Mouse (Mus musculus) testis, adult 2 months (tissue): Measurements from ENCODE around the gene Rab3c. TPM values are rescaled to one million over a fixed set of nuclear protein-coding genes. Genes with fewer than 3 reads are reported as not detected.

Source experiments
- H3K27ac ChIP-seq: fragments of 200-500 bp; 2 replicates; pipeline ENCODE4 v1.5.1; 2012; ENCODE audit warnings: low read depth, low read length; ENCODE audit not compliant: control insufficient read depth, insufficient read depth
- H3K27me3 ChIP-seq: fragments of 200-500 bp; 2 replicates; pipeline ENCODE4 v1.6.1; 2012; ENCODE audit warnings: mild to moderate bottlenecking, low read length, moderate library complexity; ENCODE audit not compliant: control insufficient read depth, insufficient read depth
- H3K36me3 ChIP-seq: fragments of 200-500 bp; 2 replicates; pipeline ENCODE4 v1.6.1; 2012; ENCODE audit warnings: mild to moderate bottlenecking, low read length; ENCODE audit not compliant: control insufficient read depth, insufficient read depth
- H3K4me1 ChIP-seq: fragments of 200-500 bp; 2 replicates; pipeline ENCODE4 v1.6.1; 2012; ENCODE audit warnings: low read length; ENCODE audit not compliant: control insufficient read depth, insufficient read depth
- H3K4me3 ChIP-seq: fragments of 200-500 bp; 2 replicates; pipeline ENCODE4 v1.5.1; 2012; ENCODE audit warnings: low read depth, mild to moderate bottlenecking, low read length, moderate library complexity, mixed read lengths; ENCODE audit not compliant: control insufficient read depth
- CTCF ChIP-seq: fragments of 200-500 bp; IDR thresholded peaks from 2 replicates; pipeline ENCODE4 v1.5.1; 2012; ENCODE audit warnings: low read depth, mild to moderate bottlenecking, inconsistent platforms, low read length, moderate library complexity; ENCODE audit not compliant: control insufficient read depth, insufficient read depth, insufficient replicate concordance
- POLR2A ChIP-seq: fragments of 200-500 bp; IDR thresholded peaks from 2 replicates; pipeline ENCODE4 v1.6.1; 2012; ENCODE audit warnings: low read depth, mild to moderate bottlenecking, inconsistent platforms, low read length, moderate library complexity; ENCODE audit not compliant: control insufficient read depth
- polyA plus RNA-seq: library from polyadenylated mRNA; depleted of rRNA; stranded (reverse); fragments of >200 nt; gene quantifications from 2 replicates; pipeline ENCODE4 v1.2.3, GENCODE M21; 2012

The Rab3c gene
- polyA plus RNA-seq, 1 experiment = 0.37 TPM

- TF ChIP-seq CTCF (no peak), POLR2A (no peak)
- no peaks in the 10 kb centered on the region for H3K36me3 ChIP-seq
- H3K4me3 ChIP-seq = no peak overlapping the region
These were observed 120.8 kb downstream of the Rab3c start for GRCm38 (mm10) chr13:110159980-110160379.

GRCm38 (mm10) chr13:110158588-110159519 lies 121.9 kb downstream of the Rab3c start:
- Histone ChIP-seq H3K27ac (no peak overlapping the region), H3K36me3 (no peaks in the 10 kb centered on the region), H3K4me1 (no peaks in the 10 kb centered on the region), H3K27me3 (no peaks in the 10 kb centered on the region), H3K4me3 (no peak overlapping the region)
- TF ChIP-seq CTCF (no peak), POLR2A (no peak)

More at GRCm38 (mm10) chr13:110159980-110160379, 120.8 kb downstream of the Rab3c start:
- Histone ChIP-seq H3K4me1 (no peaks in the 10 kb centered on the region), H3K27me3 (no peaks in the 10 kb centered on the region), H3K27ac (no peak overlapping the region)

GRCm38 (mm10) chr13:110145545-110145944 lies 135.3 kb downstream of the Rab3c start:
- TF ChIP-seq POLR2A (no peak), CTCF (no peak)
- H3K36me3 ChIP-seq = no peaks in the 10 kb centered on the region
- no peaks in the 10 kb centered on the region for H3K27me3 ChIP-seq
- H3K4me3 ChIP-seq = no peak overlapping the region
- H3K4me1 ChIP-seq = no peaks in the 10 kb centered on the region
- no peak overlapping the region for H3K27ac ChIP-seq

- Histone ChIP-seq H3K27ac (no peak overlapping the region), H3K36me3 (no peaks in the 10 kb centered on the region), H3K4me1 (no peaks in the 10 kb centered on the region), H3K4me3 (no peak overlapping the region), H3K27me3 (no peaks in the 10 kb centered on the region)
- TF ChIP-seq CTCF (no peak), POLR2A (no peak)
These were observed 135.8 kb downstream of the Rab3c start for GRCm38 (mm10) chr13:110145019-110145418.

- Histone ChIP-seq H3K36me3 (no peaks in the 10 kb centered on the region), H3K27me3 (no peaks in the 10 kb centered on the region), H3K27ac (no peak overlapping the region), H3K4me1 (no peaks in the 10 kb centered on the region), H3K4me3 (no peak overlapping the region)
- TF ChIP-seq POLR2A (no peak), CTCF (no peak)
These were observed 141.5 kb downstream of the Rab3c start for GRCm38 (mm10) chr13:110139339-110139738.

- H3K27ac ChIP-seq = no peak overlapping the region
- H3K4me3 ChIP-seq = no peak overlapping the region
- H3K27me3 ChIP-seq = no peaks in the 10 kb centered on the region
- no peaks in the 10 kb centered on the region for H3K36me3 ChIP-seq
- TF ChIP-seq POLR2A (no peak), CTCF (no peak)
- no peaks in the 10 kb centered on the region for H3K4me1 ChIP-seq
These were observed 142.2 kb downstream of the Rab3c start for GRCm38 (mm10) chr13:110138644-110139043.

- TF ChIP-seq CTCF (no peak), POLR2A (no peak)
- H3K36me3 ChIP-seq = no peaks in the 10 kb centered on the region
- no peak overlapping the region for H3K4me3 ChIP-seq
- H3K27ac ChIP-seq = no peak overlapping the region
- no peaks in the 10 kb centered on the region for H3K27me3 ChIP-seq
- H3K4me1 ChIP-seq = no peaks in the 10 kb centered on the region
These were observed 153.1 kb downstream of the Rab3c start for GRCm38 (mm10) chr13:110127613-110128258.
